Mouse (Mus musculus): Measurements from ENCODE around the gene D16Ertd472e. TPM values are rescaled to one million over a fixed set of nuclear protein-coding genes. Genes with fewer than 3 reads are reported as not detected.

The D16Ertd472e gene
- polyA plus RNA-seq, 1 experiment: 41.7 TPM

DNA sequence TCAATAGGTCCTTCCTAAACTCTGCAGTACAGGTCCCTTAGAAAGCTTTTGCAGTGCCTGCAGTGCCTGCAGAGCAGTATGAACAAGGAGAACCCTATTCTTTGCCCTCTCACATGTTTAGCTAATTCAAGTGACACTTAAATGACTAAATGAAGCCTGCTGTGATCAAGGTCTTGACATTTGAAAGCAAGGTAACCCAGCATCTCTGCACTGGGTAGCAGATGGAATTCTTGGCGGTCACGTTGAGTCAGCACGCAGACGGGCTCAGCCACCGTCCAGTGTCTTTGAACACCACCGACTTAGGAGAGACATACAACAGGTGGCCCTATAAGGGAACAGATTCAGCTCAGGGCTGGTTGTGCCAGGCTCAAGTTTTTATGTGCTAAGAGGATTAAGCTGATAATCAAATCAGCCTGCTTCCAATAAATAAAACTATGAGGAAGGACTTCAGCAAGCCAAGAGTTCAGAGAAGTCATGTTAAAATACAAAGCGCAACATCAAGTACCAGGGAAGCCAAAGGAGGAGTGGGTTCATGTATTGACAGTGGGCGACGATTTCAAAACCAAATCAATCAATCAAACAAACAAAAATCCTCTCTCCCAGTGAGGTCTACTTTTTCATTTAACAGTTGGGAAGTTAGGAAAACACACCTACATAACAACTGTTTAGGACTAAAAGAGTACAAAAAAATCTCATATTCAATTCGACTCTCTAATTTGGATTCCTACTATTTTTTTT is 21.4 kb downstream of the D16Ertd472e start:
- Histone ChIP-seq H3K27me3 (ENCODE audit: control insufficient read depth, insufficient read depth, low read length) (no peaks in the 10 kb centered on the region), H3K4me3 (ENCODE audit: control insufficient read depth, low read depth, low read length) (no peak overlapping the region), H3K27ac (ENCODE audit: control insufficient read depth, insufficient read depth, low read depth, low read length) (no peak overlapping the region), H3K36me3 (ENCODE audit: control insufficient read depth, insufficient read depth, low read length) (no peaks in the 10 kb centered on the region), H3K4me1 (ENCODE audit: control insufficient read depth, insufficient read depth, low read length) (no peaks in the 10 kb centered on the region; the same call in 1 of the 2 replicates)
- no peak for TF ChIP-seq POLR2A (IDR thresholded peaks at IDR 0.05; ENCODE audit: control insufficient read depth, low read depth, low read length)
- TF ChIP-seq CTCF (IDR thresholded peaks at IDR 0.05; ENCODE audit: control insufficient read depth, insufficient read depth, insufficient replicate concordance, low read depth, low read length): no peak

DNA sequence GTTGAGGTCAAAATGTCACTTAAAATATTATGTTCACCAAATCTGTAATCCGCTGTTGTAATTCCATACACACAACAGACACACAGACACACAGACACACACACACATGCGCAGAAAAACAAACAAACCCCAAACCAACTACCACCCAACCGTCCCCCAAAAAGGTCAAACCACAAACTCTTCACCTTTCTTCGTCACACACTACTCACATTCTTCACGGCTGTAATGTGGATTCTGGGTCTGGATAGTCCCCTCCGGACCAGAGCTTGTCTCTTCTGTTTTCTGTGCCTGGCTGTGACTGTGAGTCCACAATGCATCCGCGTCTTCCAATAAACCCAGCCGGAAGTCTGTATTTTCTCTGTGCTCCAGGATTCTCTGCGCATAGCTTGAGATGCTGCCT is 29.1 kb downstream of the D16Ertd472e start:
- Histone ChIP-seq H3K36me3 (ENCODE audit: control insufficient read depth, insufficient read depth, low read length) (no peaks in the 10 kb centered on the region; the same call in 1 of the 2 replicates), H3K4me3 (ENCODE audit: control insufficient read depth, low read depth, low read length) (no peak overlapping the region), H3K27ac (ENCODE audit: control insufficient read depth, insufficient read depth, low read depth, low read length) (no peak overlapping the region), H3K4me1 (ENCODE audit: control insufficient read depth, insufficient read depth, low read length) (no peaks in the 10 kb centered on the region), H3K27me3 (ENCODE audit: control insufficient read depth, insufficient read depth, low read length) (no peaks in the 10 kb centered on the region)
- TF ChIP-seq CTCF (IDR thresholded peaks at IDR 0.05; ENCODE audit: control insufficient read depth, insufficient read depth, insufficient replicate concordance, low read depth, low read length): no peak
- TF ChIP-seq POLR2A (IDR thresholded peaks at IDR 0.05; ENCODE audit: control insufficient read depth, low read depth, low read length): no peak

DNA sequence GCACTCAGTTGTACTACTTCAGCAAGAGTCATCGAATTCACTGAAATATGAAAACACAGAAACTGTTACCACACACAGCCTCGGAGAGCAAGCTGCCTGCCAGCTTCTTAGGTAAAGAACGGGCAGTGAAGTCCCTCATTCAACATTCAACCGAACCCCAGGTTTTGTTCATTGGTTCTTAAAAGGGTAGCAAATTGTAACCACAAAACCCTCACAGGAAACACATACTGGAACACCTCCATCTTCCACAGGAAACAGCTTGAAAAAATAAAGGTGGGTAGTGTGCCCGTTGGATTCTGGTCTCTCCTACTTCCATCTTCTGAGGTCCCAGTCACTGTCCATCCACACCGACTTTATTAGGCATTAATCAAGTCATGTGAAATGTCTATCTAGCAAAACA is 30.0 kb downstream of the D16Ertd472e start:
- Histone ChIP-seq H3K4me3 (ENCODE audit: control insufficient read depth, low read depth, low read length) (no peak overlapping the region), H3K27me3 (ENCODE audit: control insufficient read depth, insufficient read depth, low read length) (no peaks in the 10 kb centered on the region), H3K36me3 (ENCODE audit: control insufficient read depth, insufficient read depth, low read length) (no peaks in the 10 kb centered on the region; the same call in 1 of the 2 replicates), H3K27ac (ENCODE audit: control insufficient read depth, insufficient read depth, low read depth, low read length) (no peak overlapping the region), H3K4me1 (ENCODE audit: control insufficient read depth, insufficient read depth, low read length) (no peaks in the 10 kb centered on the region)
- no peak for TF ChIP-seq CTCF (IDR thresholded peaks at IDR 0.05; ENCODE audit: control insufficient read depth, insufficient read depth, insufficient replicate concordance, low read depth, low read length)
- TF ChIP-seq POLR2A (IDR thresholded peaks at IDR 0.05; ENCODE audit: control insufficient read depth, low read depth, low read length): no peak

DNA sequence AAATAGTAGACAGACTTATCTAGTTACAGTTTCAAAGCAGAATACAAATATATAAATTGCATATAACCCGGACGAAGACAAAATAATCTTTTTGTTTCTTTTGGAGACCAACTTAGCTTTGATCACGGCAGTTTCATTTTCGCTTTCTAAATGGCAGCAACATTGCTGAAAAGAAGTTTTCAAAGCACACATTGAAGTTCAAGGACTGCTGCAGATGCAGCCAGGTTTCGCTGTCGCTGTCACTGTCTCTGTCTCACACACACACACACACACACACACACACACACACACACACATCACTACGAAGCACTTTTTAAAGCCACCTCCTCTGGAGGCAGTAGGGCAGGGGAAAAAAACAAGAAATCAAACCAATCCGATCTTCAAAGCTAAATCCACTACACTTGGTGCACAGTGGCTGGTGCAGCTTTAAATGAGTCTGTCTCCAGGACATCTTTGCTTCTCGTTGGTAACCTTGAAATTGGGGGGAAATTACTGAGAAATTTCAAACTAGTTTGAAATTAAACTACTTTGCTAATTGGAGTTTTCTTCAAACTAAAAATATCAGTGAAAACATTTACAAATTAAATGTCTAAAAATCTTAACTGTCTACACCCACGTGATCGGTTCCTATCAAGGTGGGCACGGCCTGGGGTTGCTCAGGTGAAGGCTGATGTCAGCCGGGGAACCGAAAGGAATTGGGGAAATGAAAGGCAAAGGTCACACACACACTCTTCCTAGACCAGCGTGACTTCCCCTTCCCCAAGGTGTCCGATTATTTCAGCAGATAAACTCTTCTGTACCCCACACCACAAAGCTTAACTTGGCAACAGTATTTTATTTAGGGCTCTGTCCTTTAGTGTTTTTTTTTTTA is 35.9 kb downstream of the D16Ertd472e start:
- H3K27ac ChIP-seq (ENCODE audit: control insufficient read depth, insufficient read depth, low read depth, low read length): no peak overlapping the region
- H3K4me1 ChIP-seq (ENCODE audit: control insufficient read depth, insufficient read depth, low read length): no peaks in the 10 kb centered on the region
- H3K4me3 ChIP-seq (ENCODE audit: control insufficient read depth, low read depth, low read length): no peak overlapping the region
- no peaks in the 10 kb centered on the region for H3K27me3 ChIP-seq (ENCODE audit: control insufficient read depth, insufficient read depth, low read length)
- TF ChIP-seq POLR2A (IDR thresholded peaks at IDR 0.05; ENCODE audit: control insufficient read depth, low read depth, low read length) (no peak), CTCF (IDR thresholded peaks at IDR 0.05; ENCODE audit: control insufficient read depth, insufficient read depth, insufficient replicate concordance, low read depth, low read length) (no peak)
- no peaks in the 10 kb centered on the region for H3K36me3 ChIP-seq (ENCODE audit: control insufficient read depth, insufficient read depth, low read length)

DNA sequence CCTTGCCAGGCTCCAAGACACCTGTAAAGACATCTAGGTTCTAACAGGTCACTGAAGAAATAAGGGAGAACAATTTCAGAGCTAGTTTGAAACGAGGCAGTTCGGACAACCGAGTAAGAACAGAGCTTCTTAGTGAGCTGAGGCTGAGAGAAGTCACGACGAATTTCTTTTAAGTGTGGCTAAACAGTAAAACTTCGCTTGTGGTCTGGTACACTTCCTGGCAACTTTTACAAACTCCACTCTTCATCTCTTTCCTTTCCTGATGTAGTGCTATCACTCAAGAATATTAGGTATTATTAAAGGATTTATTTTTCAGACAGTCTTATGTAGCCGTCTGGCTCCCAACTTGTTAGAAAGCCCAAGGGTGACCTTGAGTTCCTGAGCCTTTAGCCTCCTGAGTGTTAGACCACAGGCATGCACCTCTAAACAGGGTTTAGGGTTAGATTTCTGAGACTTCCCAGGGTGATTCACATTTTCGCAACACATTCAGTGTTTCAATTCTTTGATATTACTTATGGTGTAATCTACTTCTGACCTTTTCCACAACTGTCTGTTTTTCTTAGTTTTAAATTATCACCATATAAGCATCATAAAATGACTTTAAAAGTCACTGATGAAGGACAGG is 38.6 kb downstream of the D16Ertd472e start:
- TF ChIP-seq CTCF (IDR thresholded peaks at IDR 0.05; ENCODE audit: control insufficient read depth, insufficient read depth, insufficient replicate concordance, low read depth, low read length) (no peak), POLR2A (IDR thresholded peaks at IDR 0.05; ENCODE audit: control insufficient read depth, low read depth, low read length) (no peak)
- H3K36me3 ChIP-seq (ENCODE audit: control insufficient read depth, insufficient read depth, low read length): no peaks in the 10 kb centered on the region
- H3K4me3 ChIP-seq (ENCODE audit: control insufficient read depth, low read depth, low read length): no peak overlapping the region
- peaks cover 6% of the 10 kb centered on the region for H3K4me1 ChIP-seq (ENCODE audit: control insufficient read depth, insufficient read depth, low read length)
- no peak overlapping the region for H3K27ac ChIP-seq (ENCODE audit: control insufficient read depth, insufficient read depth, low read depth, low read length)
- H3K27me3 ChIP-seq (ENCODE audit: control insufficient read depth, insufficient read depth, low read length): no peaks in the 10 kb centered on the region

DNA sequence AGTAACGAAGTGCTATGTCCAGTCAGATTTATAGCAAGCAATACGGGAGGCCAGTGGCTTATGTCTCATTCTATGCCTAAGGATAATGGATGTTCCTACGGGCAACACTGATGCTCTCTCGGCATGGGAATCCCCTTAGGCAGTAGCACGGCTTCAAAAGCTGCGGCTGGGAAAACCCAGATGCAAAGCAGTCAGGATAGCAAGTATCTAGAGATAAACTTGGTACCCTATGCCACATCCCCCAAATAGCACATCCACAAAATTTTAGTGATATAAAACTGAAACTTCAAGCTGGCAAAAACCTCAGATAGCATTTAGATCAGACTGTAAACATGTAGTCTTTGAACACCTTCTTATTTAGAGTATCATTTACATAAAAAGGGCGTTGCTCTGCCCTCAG is 39.2 kb downstream of the D16Ertd472e start:
- TF ChIP-seq CTCF (IDR thresholded peaks at IDR 0.05; ENCODE audit: control insufficient read depth, insufficient read depth, insufficient replicate concordance, low read depth, low read length) (no peak), POLR2A (IDR thresholded peaks at IDR 0.05; ENCODE audit: control insufficient read depth, low read depth, low read length) (no peak)
- Histone ChIP-seq H3K4me1 (ENCODE audit: control insufficient read depth, insufficient read depth, low read length) (peaks cover 6% of the 10 kb centered on the region), H3K4me3 (ENCODE audit: control insufficient read depth, low read depth, low read length) (no peak overlapping the region), H3K36me3 (ENCODE audit: control insufficient read depth, insufficient read depth, low read length) (no peaks in the 10 kb centered on the region), H3K27ac (ENCODE audit: control insufficient read depth, insufficient read depth, low read depth, low read length) (no peak overlapping the region), H3K27me3 (ENCODE audit: control insufficient read depth, insufficient read depth, low read length) (no peaks in the 10 kb centered on the region)

DNA sequence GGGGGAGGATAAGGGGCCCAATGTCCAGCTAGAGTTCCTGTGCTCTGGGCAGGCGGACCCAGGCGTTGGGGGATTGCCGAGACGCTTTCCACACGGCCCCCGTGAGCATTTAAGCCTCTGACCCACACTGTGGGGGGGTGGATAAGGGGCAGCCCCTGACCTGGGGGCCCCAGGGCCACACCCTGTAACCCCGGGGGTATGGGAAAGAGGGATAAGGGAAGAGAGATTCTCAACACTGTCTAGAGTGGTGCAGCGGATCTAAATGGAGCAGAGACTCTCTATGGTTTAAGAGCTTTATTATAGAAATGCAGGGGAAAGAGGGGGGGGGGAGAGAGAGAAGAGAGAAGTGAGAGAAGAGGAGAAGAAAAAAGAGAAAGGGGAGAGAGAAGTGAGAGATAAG is 42.0 kb downstream of the D16Ertd472e start:
- H3K4me1 ChIP-seq (ENCODE audit: control insufficient read depth, insufficient read depth, low read length): peaks cover 6% of the 10 kb centered on the region
- TF ChIP-seq CTCF (IDR thresholded peaks at IDR 0.05; ENCODE audit: control insufficient read depth, insufficient read depth, insufficient replicate concordance, low read depth, low read length) (no peak), POLR2A (IDR thresholded peaks at IDR 0.05; ENCODE audit: control insufficient read depth, low read depth, low read length) (no peak)
- no peaks in the 10 kb centered on the region for H3K27me3 ChIP-seq (ENCODE audit: control insufficient read depth, insufficient read depth, low read length)
- no peaks in the 10 kb centered on the region for H3K36me3 ChIP-seq (ENCODE audit: control insufficient read depth, insufficient read depth, low read length)
- no peak overlapping the region for H3K27ac ChIP-seq (ENCODE audit: control insufficient read depth, insufficient read depth, low read depth, low read length)
- H3K4me3 ChIP-seq (ENCODE audit: control insufficient read depth, low read depth, low read length): no peak overlapping the region
